Mouse (Mus musculus): ENCODE measurements at regions not wholly inside any gene's neighbourhood (a gene's known extent, or its start where the extent isn't known, plus 50 kb on each side); places are given as distances from the start of the nearest gene placed in this dataset.

GRCm38 (mm10) chr11:23204041-23204440, 51.8 kb upstream of the Xpo1 start:
- Histone ChIP-seq H3K36me3 (ENCODE audit: control insufficient read depth, insufficient read depth, low read length) (no peaks in the 10 kb centered on the region), H3K9me3 (ENCODE audit: control insufficient read depth, low read length) (no peaks in the 10 kb centered on the region), H3K4me2 (replicated peaks; ENCODE audit: low read depth, low read length) (no peak overlapping the region), H3K27ac (ENCODE audit: low read depth, low read length) (no peak overlapping the region), H3K9ac (ENCODE audit: low read depth, low read length) (no peak overlapping the region), H3K4me3 (ENCODE audit: low read length) (no peak overlapping the region), H3K27me3 (ENCODE audit: control insufficient read depth, insufficient read depth, low read length) (no peaks in the 10 kb centered on the region), H3K4me1 (ENCODE audit: control insufficient read depth, insufficient read depth, low read length) (no peaks in the 10 kb centered on the region)
- WGBS = 82% methylated on average over 12 of the region's 12 CpGs
- no peak for ATAC-seq (ENCODE audit: low FRiP score, low TSS enrichment)

All from kidney, embryonic 14.5 days (tissue).